Mouse (Mus musculus) urinary bladder, adult 2 months (tissue): Measurements from ENCODE around the gene Tmem33. TPM values are rescaled to one million over a fixed set of nuclear protein-coding genes. Genes with fewer than 3 reads are reported as not detected.

Source experiments
- DNase-seq: peaks from one replicate; pipeline ENCODE4 v3.0.0; 2022; ENCODE audit warnings: low spot score
- polyA plus RNA-seq: library from polyadenylated mRNA; depleted of rRNA; stranded (reverse); fragments of >200 nt; gene quantifications from 2 replicates; pipeline ENCODE4 v1.2.3, GENCODE M21; 2012; rRNA removed

The Tmem33 gene
- polyA plus RNA-seq: 51.8 and 69.0 TPM in 2 replicates

DNA sequence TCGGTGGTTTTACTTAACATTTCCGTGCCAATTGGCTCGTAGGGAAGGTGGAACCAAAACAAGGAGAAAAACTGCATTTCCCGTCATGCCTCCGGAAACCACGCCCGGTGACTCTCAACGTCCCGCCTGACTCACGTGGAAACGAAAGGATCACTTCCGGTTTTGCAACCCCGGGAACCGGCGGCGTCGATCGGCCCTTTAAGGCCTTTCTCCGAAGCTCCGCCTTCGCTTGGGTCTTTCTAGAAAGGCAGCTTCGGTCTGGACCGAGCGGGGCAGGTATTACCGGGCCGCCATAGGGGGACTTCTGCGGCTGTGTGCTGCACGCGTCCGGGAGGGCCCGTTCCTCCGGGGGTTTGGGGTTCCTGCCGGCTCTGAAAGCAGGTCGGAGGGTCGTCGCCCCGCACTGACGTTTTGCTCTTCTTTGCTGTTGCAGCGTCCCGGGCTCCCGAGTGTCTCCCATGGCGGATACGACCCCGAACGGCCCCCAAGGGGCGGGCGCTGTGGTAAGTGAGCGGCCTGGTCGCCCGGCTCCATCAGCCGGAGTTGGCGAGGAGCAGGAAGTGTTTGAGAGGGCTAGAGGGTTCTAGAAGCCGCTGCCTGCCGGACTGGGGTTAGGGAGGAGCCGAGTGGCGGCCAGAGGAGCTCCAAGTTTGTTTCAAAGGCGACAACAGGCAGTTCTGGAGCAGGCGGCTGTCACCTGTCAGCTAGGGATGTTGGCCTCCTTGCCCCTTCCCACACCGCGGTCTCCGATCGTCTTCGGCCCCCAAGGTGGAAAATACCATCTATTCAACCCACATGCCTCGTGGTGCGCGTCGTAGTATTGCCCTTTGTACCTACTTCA, at the start of gene Tmem33:
Gene Tmem33, plus strand, starts transcription at position 35 of the 841 bp plus-strand sequence.
- DNase-seq: peak; percentile 75

DNA sequence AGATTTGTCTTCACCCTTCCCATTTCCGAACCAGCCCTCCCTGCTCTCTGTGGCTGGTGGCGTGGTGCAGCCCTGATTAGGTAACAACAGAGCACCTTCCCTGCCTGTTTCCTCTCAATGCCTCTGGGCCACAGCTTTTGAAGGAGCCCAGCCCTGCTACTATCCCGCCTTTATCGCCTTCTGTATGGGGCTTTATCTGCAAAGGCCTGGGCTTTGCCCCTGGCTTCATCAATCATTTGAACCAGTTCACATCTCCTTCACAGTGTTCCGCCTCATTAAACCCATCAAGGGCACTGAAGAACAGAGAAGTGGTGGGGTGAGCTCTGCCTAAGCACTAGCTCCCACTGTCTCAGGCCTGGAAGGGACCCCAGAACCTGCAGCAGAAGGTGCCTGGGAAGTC, 47.2 kb upstream of the Tmem33 start:
- DNase-seq: no peak

DNA sequence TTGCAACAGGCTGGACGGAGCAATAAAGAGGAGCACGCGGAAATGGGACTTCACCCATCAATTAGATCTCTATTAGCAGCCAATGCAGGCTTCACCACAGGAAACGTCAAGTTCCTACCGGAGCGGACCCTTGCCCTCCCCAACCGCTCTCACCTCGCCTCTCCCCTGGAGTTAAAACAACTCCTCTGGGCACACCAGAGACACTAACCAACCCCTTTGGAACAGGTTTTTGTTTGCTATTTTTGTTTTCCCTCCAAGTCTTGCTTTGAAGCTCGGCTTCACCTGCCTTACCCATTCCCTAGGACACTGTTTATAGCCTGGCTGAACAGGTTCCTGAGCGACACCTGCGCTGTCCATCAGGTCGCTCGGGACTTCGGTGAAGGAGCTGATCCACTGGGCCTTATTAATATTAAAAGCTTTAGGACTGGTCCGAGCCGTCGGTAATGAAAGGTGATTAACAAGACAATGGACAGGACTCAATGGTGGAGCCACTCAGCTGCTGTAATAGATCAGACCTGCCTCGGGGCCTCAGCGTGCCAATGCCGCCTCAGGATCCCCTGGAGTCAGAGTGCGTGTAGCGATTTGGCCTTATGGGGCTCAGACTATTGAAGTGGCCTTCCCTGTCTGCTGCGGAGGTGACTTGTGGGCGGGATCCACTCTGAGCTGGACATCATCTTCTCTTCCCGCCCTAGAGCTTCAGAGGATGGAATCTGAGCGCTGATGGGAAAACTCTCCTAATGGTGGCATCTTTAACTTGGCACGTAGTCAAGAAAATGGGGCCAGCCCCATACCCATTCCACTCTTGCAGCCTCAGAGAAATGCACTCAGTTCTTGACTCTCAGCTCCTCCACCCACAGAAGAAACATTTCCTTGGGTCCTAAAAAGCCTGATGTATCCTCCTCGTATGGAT, 45.0 kb upstream of the Tmem33 start:
- DNase-seq: no peak

DNA sequence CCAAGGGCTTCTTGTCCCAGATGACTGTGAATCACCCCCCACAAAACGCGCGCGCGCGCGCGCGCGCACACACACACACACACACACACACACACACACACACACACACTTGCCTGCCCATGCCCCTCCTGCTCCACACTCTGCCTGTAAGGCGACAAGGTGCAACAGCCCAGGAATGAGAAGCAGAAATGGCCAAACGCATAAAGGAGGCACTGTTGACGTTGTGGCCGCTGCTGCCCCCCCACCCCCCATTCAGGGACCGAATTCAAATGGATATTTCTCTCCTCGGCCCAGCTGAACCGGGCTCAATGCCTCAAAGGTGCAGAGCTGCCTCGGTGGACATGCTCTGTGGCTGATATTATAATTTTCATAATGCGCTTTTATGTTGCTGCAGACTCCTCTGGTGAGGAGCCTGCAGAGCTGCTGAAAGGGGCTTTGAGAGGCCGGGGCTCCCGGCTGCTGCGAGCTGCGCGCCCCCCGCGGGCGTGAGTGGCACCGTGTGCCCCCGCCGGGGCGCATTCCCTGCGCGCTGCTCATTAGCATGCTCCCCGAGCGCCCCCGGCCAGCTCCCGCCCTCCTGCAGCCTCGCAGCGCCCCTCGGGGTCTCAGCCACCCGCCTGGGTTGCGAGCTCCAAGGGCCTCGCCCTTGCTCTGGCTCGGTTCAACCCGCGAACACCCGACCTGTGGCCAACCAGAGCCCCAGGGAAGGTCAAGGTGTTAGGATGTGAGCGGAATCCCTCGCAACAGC, 44.2 kb upstream of the Tmem33 start:
- no peak for DNase-seq

DNA sequence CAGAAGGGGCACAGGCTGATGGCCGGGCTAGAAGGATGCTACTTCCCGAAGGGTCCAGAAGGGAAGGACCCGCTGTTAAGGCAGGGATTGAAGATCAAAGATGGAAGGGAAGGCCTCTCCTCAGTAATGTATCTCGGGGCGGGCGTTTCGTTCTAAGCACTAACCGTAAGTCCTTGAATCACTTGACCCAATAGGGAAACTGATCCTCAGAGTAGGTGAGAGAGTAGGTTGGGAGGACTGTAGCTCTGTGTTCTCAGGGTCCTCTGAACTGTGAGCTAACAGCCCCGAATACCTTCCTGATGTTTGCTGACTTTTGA, 43.6 kb upstream of the Tmem33 start:
- DNase-seq: no peak

DNA sequence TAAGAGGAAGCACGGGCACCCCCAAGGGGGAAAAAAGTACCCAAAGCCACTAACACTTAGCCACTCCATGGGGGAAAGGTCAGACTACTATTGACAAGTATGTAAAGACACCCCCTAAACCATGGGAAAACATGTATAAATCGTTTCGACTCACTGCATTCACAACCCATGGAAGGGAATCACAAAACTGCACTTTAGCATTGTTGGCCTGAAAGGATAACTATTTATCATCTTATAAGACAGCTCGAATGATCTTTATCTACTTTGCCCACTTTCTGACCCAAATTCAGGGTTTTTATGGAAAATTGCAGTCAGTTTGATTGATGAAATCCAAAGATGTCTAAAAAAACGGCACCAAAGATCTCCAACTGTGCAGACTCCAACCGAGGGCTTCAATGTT, 38.5 kb upstream of the Tmem33 start:
- DNase-seq: no peak

DNA sequence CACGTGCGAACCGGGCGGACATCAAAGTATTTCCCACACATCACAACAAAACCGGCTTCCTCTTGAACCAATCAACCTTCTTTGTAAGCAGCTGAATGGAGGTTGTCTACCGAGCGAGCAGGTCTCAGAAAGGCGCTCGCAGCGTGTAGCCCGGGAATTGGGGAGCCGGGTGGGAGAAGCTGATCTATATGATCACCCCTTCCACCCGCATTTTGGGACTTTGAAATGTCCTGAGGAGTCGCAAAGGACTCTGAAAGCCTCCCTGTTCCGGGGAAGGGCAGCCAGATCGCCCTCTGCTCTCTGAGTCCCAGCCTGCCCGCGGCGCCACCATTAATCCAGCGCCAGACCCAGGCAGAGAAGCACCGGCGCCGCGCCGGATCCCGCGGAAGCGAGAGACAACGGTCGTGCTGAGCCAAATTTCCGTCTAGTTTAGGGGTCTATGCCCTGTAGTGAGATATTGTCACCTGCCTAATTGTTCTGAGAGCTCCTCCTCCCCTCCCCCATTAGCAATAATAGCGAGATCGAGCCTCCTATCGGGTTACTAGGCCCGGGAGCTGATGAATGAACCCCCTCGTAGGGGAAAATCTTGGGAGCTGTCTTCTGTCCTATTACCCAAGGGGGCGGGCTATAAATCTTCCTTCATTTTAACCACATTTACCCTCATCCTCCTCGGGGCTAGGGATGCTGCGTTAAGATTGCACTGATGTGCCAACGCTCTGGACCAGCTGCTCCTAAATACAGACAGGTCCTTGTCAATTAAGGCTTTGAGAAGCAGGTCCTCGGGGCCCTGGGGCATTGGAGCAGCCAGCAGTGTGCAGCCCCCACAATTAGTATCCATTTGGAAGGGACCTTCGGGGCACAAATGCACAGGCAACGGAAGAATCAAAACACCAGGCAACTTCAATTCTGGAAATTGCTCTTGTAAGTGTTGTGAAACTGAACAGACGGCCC, 37.6 kb upstream of the Tmem33 start:
- no peak for DNase-seq

DNA sequence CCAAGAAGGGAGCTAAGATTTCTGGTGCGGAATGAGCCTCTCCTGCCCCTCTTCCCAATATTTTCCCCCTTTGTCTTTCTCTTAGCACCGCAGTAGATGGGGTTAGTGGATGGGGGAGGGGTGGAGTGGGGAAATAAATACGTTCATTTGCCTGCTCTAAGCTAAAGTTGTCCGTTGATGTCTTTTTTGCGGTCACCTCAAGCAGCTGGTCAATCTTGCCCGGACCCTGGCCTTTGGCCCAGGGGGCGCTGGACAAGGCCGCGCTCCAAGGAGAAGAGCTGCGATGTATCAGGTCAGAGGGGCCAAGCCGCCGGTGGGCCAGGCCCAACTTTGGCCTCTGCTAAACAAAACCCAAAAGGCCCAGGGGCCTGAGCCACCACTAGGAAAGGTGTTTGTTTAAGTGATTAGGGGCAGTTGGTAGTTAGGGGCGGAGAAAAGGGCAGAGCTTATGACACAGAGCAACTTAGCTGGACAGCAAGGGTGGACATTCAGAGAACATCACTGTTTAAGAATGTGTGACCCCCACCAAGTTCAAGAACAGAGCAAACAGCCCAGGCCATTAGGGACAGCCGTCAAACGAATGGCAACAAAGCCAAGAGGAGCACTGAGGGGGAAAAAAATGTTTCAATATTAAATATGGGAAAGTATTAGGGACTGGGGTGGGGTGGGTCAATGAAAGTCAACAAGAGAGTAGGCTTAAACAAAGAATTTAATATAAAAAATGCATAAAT, 36.8 kb upstream of the Tmem33 start:
- no peak for DNase-seq

DNA sequence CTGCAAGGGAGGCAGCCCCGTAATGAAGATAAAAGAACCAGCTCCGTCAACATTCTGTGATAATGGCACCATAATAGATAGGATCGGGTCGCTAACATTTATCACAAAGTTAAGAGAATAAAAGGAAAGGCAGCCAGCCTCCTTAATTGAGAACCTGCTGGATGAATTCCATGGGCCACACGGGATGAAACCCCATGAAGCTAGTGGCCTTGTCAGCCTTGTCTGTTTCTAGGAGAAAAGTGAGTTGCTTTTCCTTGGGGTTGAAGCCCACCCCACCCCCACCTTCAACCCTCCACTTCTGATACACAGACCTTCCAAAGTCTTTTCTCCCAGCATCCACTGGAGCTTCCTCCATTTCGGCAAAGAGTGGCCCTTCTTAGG, 36.3 kb upstream of the Tmem33 start:
- DNase-seq: no peak

DNA sequence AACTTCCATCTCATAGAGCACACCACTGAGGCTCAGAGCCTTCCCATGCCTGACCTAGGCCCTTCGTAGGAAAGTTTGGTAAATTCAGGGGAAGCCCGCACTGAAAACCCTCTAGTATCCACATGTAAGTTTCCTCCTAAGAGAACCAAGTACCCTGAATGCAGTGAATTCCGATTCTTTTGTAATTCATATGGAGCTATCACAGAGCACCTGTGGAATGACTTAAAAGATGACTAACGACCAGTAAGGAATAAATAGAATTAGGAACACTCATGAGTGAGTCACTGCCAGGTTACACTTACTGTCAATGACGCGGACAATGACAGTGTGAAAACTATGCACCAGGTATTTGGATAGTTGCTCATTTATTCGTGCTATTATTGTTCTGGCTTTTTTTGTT, 34.6 kb upstream of the Tmem33 start:
- no peak for DNase-seq

DNA sequence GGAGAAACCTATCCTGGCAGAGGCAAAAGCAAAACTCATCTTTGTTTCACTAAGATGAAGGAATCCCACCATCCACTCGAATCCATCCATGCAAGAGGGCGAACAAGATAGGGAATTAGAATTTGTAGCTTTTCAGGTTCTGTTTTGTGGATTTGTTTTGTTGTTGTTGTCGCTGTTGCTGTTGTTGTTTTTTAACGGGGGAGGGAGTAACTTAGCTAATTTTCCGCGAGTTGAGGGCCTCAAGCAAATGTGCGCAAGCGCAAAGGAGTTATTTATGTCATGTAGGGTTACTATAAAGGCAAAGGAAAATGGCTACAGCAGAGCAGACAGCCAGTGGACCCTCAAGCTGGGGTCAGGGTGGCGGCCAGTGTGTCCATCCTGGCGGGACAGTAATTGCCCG, 33.1 kb upstream of the Tmem33 start:
- DNase-seq: no peak

DNA sequence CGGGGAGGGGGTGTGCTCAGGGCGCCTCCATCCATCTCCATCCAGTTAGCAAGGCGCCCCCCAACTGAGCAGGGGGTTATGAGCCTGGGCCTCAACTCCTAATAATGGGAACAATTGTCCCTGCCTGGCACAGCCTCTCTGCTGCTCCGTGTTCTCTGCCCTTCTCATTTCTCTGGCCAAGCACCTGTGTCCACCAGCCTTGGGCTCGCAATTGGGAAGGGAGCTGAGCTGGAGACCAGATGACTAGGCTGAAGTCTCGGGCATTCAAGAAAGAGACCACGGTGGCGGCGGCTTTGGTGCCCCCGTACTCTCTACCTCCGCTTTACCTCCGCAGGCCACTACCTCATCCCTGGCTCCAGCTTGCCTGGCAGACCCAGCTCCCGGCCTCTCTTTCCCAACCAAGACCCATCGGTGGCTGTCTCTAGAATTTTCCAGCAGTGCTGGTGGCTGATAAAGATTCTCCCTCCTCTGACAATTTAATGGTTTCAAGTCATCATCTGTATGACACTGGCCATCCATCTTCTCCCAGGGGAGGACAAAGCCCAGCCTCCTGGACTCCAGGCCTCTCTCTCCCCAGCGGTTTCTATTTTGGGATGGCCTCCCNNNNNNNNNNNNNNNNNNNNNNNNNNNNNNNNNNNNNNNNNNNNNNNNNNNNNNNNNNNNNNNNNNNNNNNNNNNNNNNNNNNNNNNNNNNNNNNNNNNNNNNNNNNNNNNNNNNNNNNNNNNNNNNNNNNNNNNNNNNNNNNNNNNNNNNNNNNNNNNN, 32.5 kb upstream of the Tmem33 start:
- no peak for DNase-seq

DNA sequence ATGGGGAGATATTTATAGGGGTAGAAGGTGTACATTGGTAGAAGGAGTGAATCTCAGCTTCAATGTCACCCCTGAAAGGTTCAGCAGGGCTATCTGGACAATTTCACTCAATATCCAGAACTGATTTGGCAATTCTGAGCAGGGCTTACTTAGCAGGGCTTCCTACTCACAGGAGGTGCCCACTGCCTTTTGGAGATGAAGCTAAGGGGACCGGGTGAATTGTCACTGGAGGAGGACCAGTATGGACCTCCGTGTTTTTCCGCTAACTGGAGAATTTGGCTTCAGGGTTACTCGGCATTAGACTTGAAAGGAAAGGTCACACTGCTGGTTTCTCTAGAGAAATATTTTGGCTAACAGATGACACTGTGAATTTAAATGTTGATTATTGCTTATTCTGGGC, 25.7 kb upstream of the Tmem33 start:
- no peak for DNase-seq

DNA sequence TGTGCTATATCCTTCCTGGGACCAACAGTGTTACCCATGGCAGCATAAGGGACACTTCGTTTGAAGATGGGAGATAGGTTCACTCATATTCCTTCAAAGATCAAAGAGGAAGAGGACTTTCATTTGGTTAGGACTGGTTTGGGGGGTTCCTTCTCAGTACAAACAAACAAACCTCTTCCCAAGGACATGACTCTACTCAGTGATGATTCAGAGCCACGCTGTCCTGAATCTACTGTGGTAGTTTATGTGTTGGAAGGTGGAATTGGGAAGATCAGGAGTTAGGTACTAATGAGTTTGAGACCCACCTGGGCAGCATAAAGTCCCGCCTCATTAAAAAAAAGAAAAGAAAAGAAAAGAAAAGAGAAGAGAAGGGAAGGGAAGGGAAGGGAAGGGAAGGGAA, 24.9 kb upstream of the Tmem33 start:
- no peak for DNase-seq

DNA sequence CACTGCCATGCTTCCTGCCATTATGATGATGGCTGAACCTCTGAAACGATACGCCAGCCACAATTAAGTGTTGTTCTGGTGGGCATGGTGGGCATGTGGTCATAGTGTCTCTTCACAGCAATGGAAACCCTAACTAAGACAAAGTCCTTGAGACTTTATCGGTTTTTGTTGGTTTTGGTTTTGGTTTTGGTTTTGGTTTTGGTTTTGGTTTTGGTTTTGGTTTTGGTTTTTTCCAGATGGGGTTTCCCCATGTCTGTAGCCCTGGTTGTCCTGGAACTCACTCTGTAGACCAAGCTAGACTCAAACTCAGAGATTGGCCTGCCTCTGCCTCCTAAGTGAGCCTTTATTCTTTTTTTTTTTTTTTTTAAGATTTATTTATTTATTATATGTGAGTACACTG, 23.8 kb upstream of the Tmem33 start:
- no peak for DNase-seq

DNA sequence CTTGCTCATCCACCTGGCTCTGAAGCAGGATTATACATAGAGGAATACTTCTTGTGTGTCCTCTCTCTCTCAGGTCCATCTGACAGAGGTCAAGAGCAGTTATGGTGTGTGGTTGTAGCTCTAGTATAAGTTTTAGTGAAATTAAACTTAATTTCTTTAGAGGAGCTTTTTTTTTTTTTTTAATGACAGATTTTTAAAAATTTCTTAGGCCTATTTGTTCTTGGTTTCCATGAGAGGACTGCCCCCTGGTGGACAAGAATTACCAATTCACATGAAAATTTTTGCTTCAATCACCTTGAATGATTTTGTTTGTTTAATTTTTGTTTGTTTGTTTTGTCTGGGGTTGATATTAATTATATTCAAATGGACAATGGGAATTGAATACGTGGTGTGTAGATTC, 22.1 kb upstream of the Tmem33 start:
- no peak for DNase-seq

DNA sequence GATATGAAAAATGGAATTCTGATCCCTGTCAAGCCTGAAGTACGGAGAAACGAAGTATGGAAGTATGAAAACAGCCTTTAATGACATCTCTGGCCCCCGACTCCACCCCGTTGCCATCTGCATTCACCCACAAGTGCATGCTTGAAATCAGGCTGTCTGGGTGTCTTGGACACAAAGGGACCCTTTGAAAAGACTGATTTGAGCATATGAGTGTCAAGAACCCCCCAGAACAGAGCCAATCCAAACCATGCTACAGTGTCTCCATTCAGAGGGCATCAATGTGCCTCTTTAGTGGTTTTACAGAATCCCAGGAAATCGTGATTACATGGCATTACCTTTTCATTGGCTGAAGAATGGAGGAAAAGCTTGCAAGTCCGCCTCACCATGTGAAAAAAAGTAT, 18.7 kb upstream of the Tmem33 start:
- no peak for DNase-seq

DNA sequence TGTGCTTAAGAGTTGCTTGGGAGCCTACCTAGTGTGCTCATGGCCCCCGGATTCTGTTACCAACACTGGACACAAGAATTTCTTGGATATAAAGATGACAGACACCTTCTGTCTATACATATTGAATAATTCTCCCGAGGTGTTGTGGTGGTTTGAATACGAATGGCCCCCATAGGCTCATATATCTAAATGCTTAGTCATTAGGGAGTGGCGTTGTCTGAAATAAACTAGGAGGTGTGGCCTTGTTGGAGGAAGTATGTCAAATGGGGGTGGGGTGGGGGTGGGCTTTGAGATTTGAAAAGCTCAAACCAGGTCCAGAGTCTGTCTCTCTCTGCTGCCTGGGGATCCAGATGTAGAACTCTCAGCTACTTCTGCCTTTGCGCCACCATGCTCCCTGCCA, 17.1 kb upstream of the Tmem33 start:
- no peak for DNase-seq

DNA sequence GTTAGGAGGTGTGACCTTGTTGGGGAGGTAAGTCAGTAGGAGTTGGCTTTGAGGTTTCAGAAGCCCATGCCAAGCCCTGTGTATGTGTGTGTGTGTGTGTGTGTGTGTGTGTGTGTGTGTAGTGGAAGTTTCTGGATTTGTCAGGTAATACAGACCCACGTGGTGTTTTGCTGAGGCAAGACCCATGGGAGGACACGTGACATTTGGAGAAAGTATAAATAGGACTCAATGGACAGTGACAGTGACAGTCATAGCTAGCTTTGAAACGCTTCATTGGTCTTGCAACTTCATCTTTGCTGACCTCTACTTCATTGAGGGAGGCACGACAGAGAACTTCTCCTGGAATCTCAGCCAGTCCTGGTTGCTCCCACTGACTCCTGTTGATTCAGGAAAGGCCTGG, 8.1 kb upstream of the Tmem33 start:
- DNase-seq: no peak

DNA sequence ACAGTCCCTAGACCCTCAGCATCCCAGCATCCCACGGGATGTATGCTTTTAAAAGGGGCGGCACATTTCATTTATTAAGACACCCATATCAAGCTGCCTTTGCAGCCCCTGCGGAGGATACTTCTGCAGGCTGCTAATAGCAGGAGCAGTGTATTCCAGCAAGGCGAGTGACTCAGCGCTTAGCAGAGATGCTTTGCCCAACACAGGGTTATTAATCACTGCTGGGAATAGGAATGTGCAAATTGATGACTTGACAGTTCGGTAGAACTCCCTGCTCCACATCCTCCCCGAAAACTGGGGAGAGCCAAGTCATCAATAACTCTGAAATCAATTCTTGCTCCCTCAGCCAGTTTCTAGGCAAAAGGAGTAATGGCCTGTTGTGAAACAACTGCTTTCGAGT, 4.7 kb upstream of the Tmem33 start:
- no peak for DNase-seq
